Mouse (Mus musculus) right cerebral cortex, postnatal 25 days (tissue): ENCODE measurements around the gene Gmppa.

Source experiments
- DNase-seq: peaks from one replicate; pipeline ENCODE4 v3.0.0; 2022

Gene Gmppa

GRCm38 (mm10) chr1:75423780-75424390, 11.8 kb upstream of the Gmppa start:
- DNase-seq = no peak

GRCm38 (mm10) chr1:75425796-75426471, 9.8 kb upstream of the Gmppa start:
- no peak for DNase-seq

- no peak for DNase-seq
These were observed 3.1 kb downstream of the Gmppa start for GRCm38 (mm10) chr1:75438782-75439181.

GRCm38 (mm10) chr1:75440661-75441060, 4.9 kb downstream of the Gmppa start:
- no peak for DNase-seq

GRCm38 (mm10) chr1:75441471-75441996, 5.8 kb downstream of the Gmppa start:
- no peak for DNase-seq

- no peak for DNase-seq
These were observed 6.4 kb downstream of the Gmppa start for GRCm38 (mm10) chr1:75442171-75442570.

- no peak for DNase-seq
These were observed 7.1 kb downstream of the Gmppa start for GRCm38 (mm10) chr1:75442811-75443210.

GRCm38 (mm10) chr1:75443247-75444024, 7.7 kb downstream of the Gmppa start:
- DNase-seq = no peak

GRCm38 (mm10) chr1:75444208-75444607, 8.5 kb downstream of the Gmppa start:
- no peak for DNase-seq

- DNase-seq = peak; percentile 43
These were observed 9.5 kb downstream of the Gmppa start for GRCm38 (mm10) chr1:75445141-75445701.

- peak; percentile 61 for DNase-seq
These were observed 10.3 kb downstream of the Gmppa start for GRCm38 (mm10) chr1:75445751-75446611.

- DNase-seq = no peak
These were observed 10.9 kb downstream of the Gmppa start for GRCm38 (mm10) chr1:75446656-75447055.

GRCm38 (mm10) chr1:75447265-75448051, 11.7 kb downstream of the Gmppa start:
- no peak for DNase-seq

- DNase-seq = no peak
These were observed 12.3 kb downstream of the Gmppa start for GRCm38 (mm10) chr1:75448052-75448431.

- no peak for DNase-seq
These were observed 13.2 kb downstream of the Gmppa start for GRCm38 (mm10) chr1:75448937-75449336.

- DNase-seq = no peak
These were observed 13.8 kb downstream of the Gmppa start for GRCm38 (mm10) chr1:75449377-75450135.

GRCm38 (mm10) chr1:75450314-75451005, 14.7 kb downstream of the Gmppa start, which contains the start of gene Asic4:
Gene Asic4 (plus strand): TSS chr1:75450436.
- DNase-seq = no peak

- DNase-seq = no peak
These were observed 16.2 kb downstream of the Gmppa start for GRCm38 (mm10) chr1:75451900-75452299.

GRCm38 (mm10) chr1:75455433-75455832, 19.7 kb downstream of the Gmppa start:
- DNase-seq = no peak

- DNase-seq = no peak
These were observed 20.2 kb downstream of the Gmppa start for GRCm38 (mm10) chr1:75455948-75456347.
